Mouse (Mus musculus) kidney, embryonic 16.5 days (tissue): Measurements from ENCODE around the gene Jmjd8. TPM values are rescaled to one million over a fixed set of nuclear protein-coding genes. Genes with fewer than 3 reads are reported as not detected.

Experiments
- ATAC-seq: fragments of 200-750 bp; cut with Nextera tagmentation; 2 replicates; pipeline ENCODE4 v1.8.0; 2017; ENCODE audit warnings: moderate TSS enrichment; ENCODE audit not compliant: low FRiP score, low TSS enrichment
- H3K27ac ChIP-seq: fragments of 300-500 bp; sonication (generic); 2 replicates; pipeline ENCODE4 v1.5.1; 2014; ENCODE audit warnings: low read length
- H3K27me3 ChIP-seq: fragments of 300-500 bp; sonication (generic); 2 replicates; pipeline ENCODE4 v1.6.1; 2014; ENCODE audit warnings: low read length, control low read depth, mixed read lengths; ENCODE audit not compliant: insufficient read depth
- H3K36me3 ChIP-seq: fragments of 300-500 bp; sonication (generic); 2 replicates; pipeline ENCODE4 v1.6.1; 2014; ENCODE audit warnings: low read length, control low read depth, mixed read lengths; ENCODE audit not compliant: insufficient read depth
- H3K4me1 ChIP-seq: fragments of 300-500 bp; sonication (generic); 2 replicates; pipeline ENCODE4 v1.6.1; 2014; ENCODE audit warnings: low read length, control low read depth, mixed read lengths; ENCODE audit not compliant: insufficient read depth
- H3K4me2 ChIP-seq: fragments of 300-500 bp; sonication (generic); replicated peaks from 2 replicates; pipeline ENCODE4 v1.6.1; 2014; ENCODE audit warnings: low read depth, low read length
- H3K4me3 ChIP-seq: fragments of 300-500 bp; sonication (generic); 2 replicates; pipeline ENCODE4 v1.5.1; 2014; ENCODE audit warnings: mild to moderate bottlenecking, low read length
- H3K9ac ChIP-seq: fragments of 300-500 bp; sonication (generic); replicated peaks from 2 replicates; pipeline ENCODE4 v1.6.1; 2014; ENCODE audit warnings: low read length
- H3K9me3 ChIP-seq: fragments of 300-500 bp; sonication (generic); 2 replicates; pipeline ENCODE4 v1.6.1; 2016; ENCODE audit warnings: low read length, control low read depth
- WGBS: fragments of 180-500 bp; shearing (Covaris S2); extraction: QIAGEN DNeasy Blood & Tissue Kit; methylation state at CpG from one replicate; pipeline ENCODE4 v1.1.7; 2014; 5-methylcytosine and 5-hydroxymethylcytosine counted together
- polyA plus RNA-seq: library from polyadenylated mRNA; unstranded; fragments of >200 nt; fragmentation: Nextera tagmentation; extraction: Ambion mirVana; gene quantifications from 2 replicates; pipeline ENCODE4 v1.2.1, GENCODE M21; 2015

Jmjd8 gene
- polyA plus RNA-seq, 1 experiment from 2014 or later = 72.3 TPM

GRCm38 (mm10) chr17:25791843-25792527, 36.7 kb upstream of the Jmjd8 start:
- Histone ChIP-seq H3K4me2 (peak overlapping the region; percentile 93), H3K9me3 (no peaks in the 10 kb centered on the region), H3K27ac (peak overlapping the region; percentile 99), H3K36me3 (0 out of 2 replicates have a peak, but pooled peaks cover 2% of the 10 kb centered on the region), H3K4me3 (peak overlapping the region; percentile 95), H3K27me3 (no peaks in the 10 kb centered on the region), H3K4me1 (peaks cover 56% of the 10 kb centered on the region), H3K9ac (peak overlapping the region; percentile 85)
- ATAC-seq = peak; percentile 42
- WGBS = under 1% methylated on average over 45 of the region's 45 CpGs

GRCm38 (mm10) chr17:25792615-25793014, 36.1 kb upstream of the Jmjd8 start, which contains the start of gene Fam173a:
Gene Fam173a, minus strand, starts transcription at chr17:25792901.
- peak within 1 kb of the TSS; percentile 93 for H3K4me2 ChIP-seq
- peak within 1 kb of the TSS; percentile 99 for H3K27ac ChIP-seq
- no peaks in the 10 kb centered on the region for H3K27me3 ChIP-seq
- peak within 1 kb of the TSS; percentile 95 for H3K4me3 ChIP-seq
- H3K36me3 ChIP-seq = 0 out of 2 replicates have a peak, but pooled peaks cover 2% of the 10 kb centered on the region
- peaks cover 62% of the 10 kb centered on the region for H3K4me1 ChIP-seq
- H3K9ac ChIP-seq = peak within 1 kb of the TSS; percentile 85
- ATAC-seq = peak; percentile 61
- no peaks in the 10 kb centered on the region for H3K9me3 ChIP-seq
- under 1% methylated on average over 12 of the region's 14 CpGs for WGBS

GRCm38 (mm10) chr17:25794197-25794596, 34.5 kb upstream of the Jmjd8 start:
- Histone ChIP-seq H3K9ac (no peak overlapping the region), H3K4me1 (peaks cover 63% of the 10 kb centered on the region)
- 79% methylated on average over 13 of the region's 13 CpGs for WGBS

GRCm38 (mm10) chr17:25794998-25795397, 33.7 kb upstream of the Jmjd8 start:
- Histone ChIP-seq H3K36me3 (no peaks in the 10 kb centered on the region), H3K27me3 (no peaks in the 10 kb centered on the region), H3K4me3 (peak overlapping the region; percentile 72; the same call in 1 of the 2 replicates), H3K9ac (peak overlapping the region; percentile 81; the same call in 1 of the 2 replicates), H3K9me3 (no peaks in the 10 kb centered on the region), H3K27ac (no peak overlapping the region), H3K4me1 (peaks cover 63% of the 10 kb centered on the region), H3K4me2 (peak overlapping the region; percentile 74)
- 77% methylated on average over 17 of the region's 17 CpGs for WGBS
- ATAC-seq = no peak

More at GRCm38 (mm10) chr17:25794197-25794596, 34.5 kb upstream of the Jmjd8 start:
- ATAC-seq = no peak
- Histone ChIP-seq H3K9me3 (no peaks in the 10 kb centered on the region), H3K4me3 (no peak overlapping the region), H3K36me3 (0 out of 2 replicates have a peak, but pooled peaks cover 2% of the 10 kb centered on the region), H3K27ac (peak overlapping the region; percentile 5; the same call in 1 of the 2 replicates), H3K27me3 (no peaks in the 10 kb centered on the region), H3K4me2 (no peak overlapping the region)

- H3K4me1 ChIP-seq = peaks cover 59% of the 10 kb centered on the region
Measured at GRCm38 (mm10) chr17:25795609-25796092, 33.0 kb upstream of the Jmjd8 start, which contains the start of gene AC134908.4. Gene AC134908.4, minus strand, starts transcription at chr17:25795659.

GRCm38 (mm10) chr17:25796211-25796771, 32.4 kb upstream of the Jmjd8 start:
- Histone ChIP-seq H3K27ac (peak overlapping the region; percentile 58; the same call in 1 of the 2 replicates), H3K4me1 (peaks cover 53% of the 10 kb centered on the region)
- WGBS = 1% methylated on average over 37 of the region's 37 CpGs

More at GRCm38 (mm10) chr17:25795609-25796092, 33.0 kb upstream of the Jmjd8 start, which contains the start of gene AC134908.4:
- no peaks in the 10 kb centered on the region for H3K9me3 ChIP-seq
- 9% methylated on average over 6 of the region's 6 CpGs for WGBS
- H3K27me3 ChIP-seq = no peaks in the 10 kb centered on the region
- peak within 1 kb of the TSS; percentile 81 for H3K9ac ChIP-seq
- ATAC-seq = peak; percentile 23
- H3K27ac ChIP-seq = peak within 1 kb of the TSS; percentile 58; the same call in 1 of the 2 replicates
- peak within 1 kb of the TSS; percentile 74 for H3K4me2 ChIP-seq
- H3K4me3 ChIP-seq = peak within 1 kb of the TSS; percentile 72
- no peaks in the 10 kb centered on the region for H3K36me3 ChIP-seq

GRCm38 (mm10) chr17:25796951-25797369, 31.7 kb upstream of the Jmjd8 start, which contains the start of gene Metrn:
Gene Metrn, minus strand, starts transcription at chr17:25797136.
- peak; percentile 80 for ATAC-seq
- no peaks in the 10 kb centered on the region for H3K36me3 ChIP-seq
- WGBS = 0% methylated on average over 35 of the region's 35 CpGs
- H3K27me3 ChIP-seq = no peaks in the 10 kb centered on the region; the same call in 1 of the 2 replicates
- H3K4me2 ChIP-seq = peak within 1 kb of the TSS; percentile 74
- H3K9ac ChIP-seq = peak within 1 kb of the TSS; percentile 81
- H3K4me3 ChIP-seq = peak within 1 kb of the TSS; percentile 72
- no peaks in the 10 kb centered on the region for H3K9me3 ChIP-seq
- H3K27ac ChIP-seq = peak within 1 kb of the TSS; percentile 62
- H3K4me1 ChIP-seq = peaks cover 50% of the 10 kb centered on the region

More at GRCm38 (mm10) chr17:25796211-25796771, 32.4 kb upstream of the Jmjd8 start:
- peak overlapping the region; percentile 72 for H3K4me3 ChIP-seq
- peak overlapping the region; percentile 81 for H3K9ac ChIP-seq
- no peak for ATAC-seq
- peak overlapping the region; percentile 74 for H3K4me2 ChIP-seq
- no peaks in the 10 kb centered on the region for H3K9me3 ChIP-seq
- no peaks in the 10 kb centered on the region for H3K27me3 ChIP-seq
- no peaks in the 10 kb centered on the region for H3K36me3 ChIP-seq

- H3K4me3 ChIP-seq = no peak overlapping the region
- H3K4me1 ChIP-seq = peaks cover 12% of the 10 kb centered on the region
- 5% methylated on average over 6 of the region's 6 CpGs for WGBS
- H3K9ac ChIP-seq = no peak overlapping the region
- H3K27me3 ChIP-seq = peaks cover 15% of the 10 kb centered on the region
- H3K9me3 ChIP-seq = no peaks in the 10 kb centered on the region
- H3K36me3 ChIP-seq = no peaks in the 10 kb centered on the region
- peak; percentile 37; the same call in 1 of the 2 replicates for ATAC-seq
- no peak overlapping the region for H3K27ac ChIP-seq
- no peak overlapping the region for H3K4me2 ChIP-seq
Measured at GRCm38 (mm10) chr17:25801029-25801428, 27.6 kb upstream of the Jmjd8 start.

GRCm38 (mm10) chr17:25802825-25803517, 25.7 kb upstream of the Jmjd8 start:
- H3K4me3 ChIP-seq = no peak overlapping the region
- H3K27ac ChIP-seq = no peak overlapping the region
- H3K9ac ChIP-seq = no peak overlapping the region
- peak; percentile 23; the same call in 1 of the 2 replicates for ATAC-seq
- 8% methylated on average over 10 of the region's 10 CpGs for WGBS
- H3K4me2 ChIP-seq = no peak overlapping the region
- H3K27me3 ChIP-seq = peaks cover 16% of the 10 kb centered on the region
- H3K36me3 ChIP-seq = no peaks in the 10 kb centered on the region
- H3K4me1 ChIP-seq = no peaks in the 10 kb centered on the region
- H3K9me3 ChIP-seq = no peaks in the 10 kb centered on the region
